Mouse (Mus musculus) limb, embryonic 13.5 days (tissue): ENCODE measurements around the gene Wdfy3. TPM values are rescaled to one million over a fixed set of nuclear protein-coding genes. Genes with fewer than 3 reads are reported as not detected.

ENCODE experiments used
- ATAC-seq: fragments of 200-750 bp; cut with Nextera tagmentation; 2 replicates; pipeline ENCODE4 v1.8.0; 2017; ENCODE audit warnings: low read depth, moderate number of reproducible peaks, moderate TSS enrichment; ENCODE audit not compliant: low FRiP score
- H3K27ac ChIP-seq: fragments of 300-500 bp; sonication (generic); 2 replicates; pipeline ENCODE4 v1.5.1; 2015; ENCODE audit warnings: inconsistent platforms, mild to moderate bottlenecking, moderate library complexity
- H3K27me3 ChIP-seq: fragments of 300-500 bp; sonication (generic); 2 replicates; pipeline ENCODE4 v1.6.1; 2015; ENCODE audit warnings: mild to moderate bottlenecking, inconsistent platforms
- H3K36me3 ChIP-seq: fragments of 300-500 bp; sonication (generic); 2 replicates; pipeline ENCODE4 v1.6.1; 2015; ENCODE audit warnings: inconsistent platforms, mild to moderate bottlenecking, moderate library complexity
- H3K4me1 ChIP-seq: fragments of 300-500 bp; sonication (generic); 2 replicates; pipeline ENCODE4 v1.6.1; 2015; ENCODE audit warnings: inconsistent platforms
- H3K4me2 ChIP-seq: fragments of 300-500 bp; sonication (generic); replicated peaks from 2 replicates; pipeline ENCODE4 v1.6.1; 2015; ENCODE audit warnings: inconsistent platforms, mild to moderate bottlenecking, moderate library complexity
- H3K4me3 ChIP-seq: fragments of 300-500 bp; sonication (generic); 2 replicates; pipeline ENCODE4 v1.5.1; 2015; ENCODE audit warnings: moderate library complexity, mild to moderate bottlenecking, inconsistent platforms
- H3K9ac ChIP-seq: fragments of 300-500 bp; sonication (generic); 2 replicates; pipeline ENCODE4 v1.6.1; 2015; ENCODE audit warnings: mild to moderate bottlenecking, inconsistent platforms
- H3K9me3 ChIP-seq: fragments of 300-500 bp; sonication (generic); 2 replicates; pipeline ENCODE4 v1.6.1; 2016; ENCODE audit warnings: inconsistent platforms
- WGBS: fragments of 180-500 bp; shearing (Covaris S2); methylation state at CpG from one replicate; pipeline ENCODE4 v1.1.7; 2015; 5-methylcytosine and 5-hydroxymethylcytosine counted together
- polyA plus RNA-seq: library from polyadenylated mRNA; unstranded; fragments of >200 nt; fragmentation: Nextera tagmentation; extraction: Ambion mirVana; gene quantifications from 2 replicates; pipeline ENCODE4 v1.2.1, GENCODE M21; 2015

The Wdfy3 gene
- polyA plus RNA-seq, 1 experiment from 2014 or later, result 18.6 TPM

GRCm38 (mm10) chr5:101893820-101894515 is 175.8 kb downstream of the Wdfy3 start:
- H3K9ac ChIP-seq, result no peak overlapping the region
- H3K9me3 ChIP-seq, result no peaks in the 10 kb centered on the region
- 78% methylated on average over 13 of the region's 13 CpGs for WGBS
- no peak overlapping the region for H3K4me3 ChIP-seq
- H3K27me3 ChIP-seq, result no peaks in the 10 kb centered on the region
- peaks cover 89% of the 10 kb centered on the region for H3K36me3 ChIP-seq
- no peak overlapping the region for H3K27ac ChIP-seq
- H3K4me1 ChIP-seq, result no peaks in the 10 kb centered on the region
- no peak for ATAC-seq
- no peak overlapping the region for H3K4me2 ChIP-seq

- peaks cover 95% of the 10 kb centered on the region for H3K36me3 ChIP-seq
- WGBS, result 94% methylated on average over 6 of the region's 6 CpGs
Measured at GRCm38 (mm10) chr5:101891694-101892416, 177.9 kb downstream of the Wdfy3 start.

GRCm38 (mm10) chr5:101887989-101888388 is 181.7 kb downstream of the Wdfy3 start:
- Histone ChIP-seq H3K27me3 (no peaks in the 10 kb centered on the region), H3K27ac (no peak overlapping the region), H3K4me1 (no peaks in the 10 kb centered on the region), H3K9me3 (no peaks in the 10 kb centered on the region), H3K4me3 (no peak overlapping the region), H3K9ac (no peak overlapping the region), H3K36me3 (peaks cover 92% of the 10 kb centered on the region), H3K4me2 (no peak overlapping the region)
- 95% methylated on average over 19 of the region's 19 CpGs for WGBS
- no peak for ATAC-seq

More at GRCm38 (mm10) chr5:101891694-101892416, 177.9 kb downstream of the Wdfy3 start:
- H3K4me1 ChIP-seq, result no peaks in the 10 kb centered on the region
- H3K27me3 ChIP-seq, result no peaks in the 10 kb centered on the region
- H3K9ac ChIP-seq, result no peak overlapping the region
- ATAC-seq, result no peak
- H3K4me3 ChIP-seq, result no peak overlapping the region
- no peaks in the 10 kb centered on the region for H3K9me3 ChIP-seq
- H3K4me2 ChIP-seq, result no peak overlapping the region
- no peak overlapping the region for H3K27ac ChIP-seq

GRCm38 (mm10) chr5:101885039-101885438 is 184.7 kb downstream of the Wdfy3 start:
- Histone ChIP-seq H3K4me2 (no peak overlapping the region), H3K4me3 (no peak overlapping the region), H3K9me3 (no peaks in the 10 kb centered on the region), H3K27me3 (no peaks in the 10 kb centered on the region), H3K4me1 (no peaks in the 10 kb centered on the region), H3K36me3 (peaks cover 93% of the 10 kb centered on the region), H3K27ac (no peak overlapping the region), H3K9ac (no peak overlapping the region)
- WGBS, result 89% methylated on average over 12 of the region's 12 CpGs
- no peak for ATAC-seq

GRCm38 (mm10) chr5:101882191-101882590 is 187.5 kb downstream of the Wdfy3 start:
- no peaks in the 10 kb centered on the region for H3K9me3 ChIP-seq
- no peaks in the 10 kb centered on the region for H3K4me1 ChIP-seq
- H3K36me3 ChIP-seq, result peaks cover 91% of the 10 kb centered on the region
- H3K4me2 ChIP-seq, result no peak overlapping the region
- no peak overlapping the region for H3K9ac ChIP-seq
- no peak overlapping the region for H3K27ac ChIP-seq
- H3K27me3 ChIP-seq, result no peaks in the 10 kb centered on the region
- no peak for ATAC-seq
- H3K4me3 ChIP-seq, result no peak overlapping the region
- whole genome bisulfite sequencing, result 92% methylated on average over 15 of the region's 15 CpGs

- no peaks in the 10 kb centered on the region for H3K27me3 ChIP-seq
- no peak overlapping the region for H3K4me2 ChIP-seq
- H3K27ac ChIP-seq, result no peak overlapping the region
- H3K4me1 ChIP-seq, result no peaks in the 10 kb centered on the region
- no peak for ATAC-seq
- no peak overlapping the region for H3K4me3 ChIP-seq
- no peaks in the 10 kb centered on the region for H3K9me3 ChIP-seq
- 88% methylated on average over 4 of the region's 4 CpGs for WGBS
- no peak overlapping the region for H3K9ac ChIP-seq
- peaks cover 91% of the 10 kb centered on the region for H3K36me3 ChIP-seq
Measured at GRCm38 (mm10) chr5:101879914-101880313, 189.8 kb downstream of the Wdfy3 start.

- Histone ChIP-seq H3K27me3 (no peaks in the 10 kb centered on the region), H3K9ac (no peak overlapping the region), H3K4me2 (no peak overlapping the region), H3K4me3 (no peak overlapping the region), H3K36me3 (peaks cover 89% of the 10 kb centered on the region), H3K4me1 (no peaks in the 10 kb centered on the region), H3K27ac (no peak overlapping the region), H3K9me3 (no peaks in the 10 kb centered on the region)
- ATAC-seq, result no peak
- 83% methylated on average over 9 of the region's 9 CpGs for WGBS
Measured at GRCm38 (mm10) chr5:101878403-101878802, 191.3 kb downstream of the Wdfy3 start.

- H3K4me3 ChIP-seq, result no peak overlapping the region
- H3K9ac ChIP-seq, result no peak overlapping the region
- no peak overlapping the region for H3K27ac ChIP-seq
- H3K4me2 ChIP-seq, result no peak overlapping the region
- 85% methylated on average over 4 of the region's 4 CpGs for WGBS
- no peaks in the 10 kb centered on the region for H3K4me1 ChIP-seq
- H3K27me3 ChIP-seq, result no peaks in the 10 kb centered on the region
- no peak for ATAC-seq
- no peaks in the 10 kb centered on the region for H3K9me3 ChIP-seq
- H3K36me3 ChIP-seq, result peaks cover 90% of the 10 kb centered on the region
Measured at GRCm38 (mm10) chr5:101876185-101876584, 193.5 kb downstream of the Wdfy3 start.

GRCm38 (mm10) chr5:101866722-101867121 is 203.0 kb downstream of the Wdfy3 start:
- Histone ChIP-seq H3K9ac (no peak overlapping the region), H3K36me3 (peaks cover 93% of the 10 kb centered on the region), H3K4me1 (no peaks in the 10 kb centered on the region), H3K27ac (no peak overlapping the region), H3K4me2 (no peak overlapping the region), H3K9me3 (no peaks in the 10 kb centered on the region), H3K27me3 (no peaks in the 10 kb centered on the region), H3K4me3 (no peak overlapping the region)
- no peak for ATAC-seq
- 84% methylated on average over 2 of the region's 2 CpGs for WGBS

- no peaks in the 10 kb centered on the region for H3K27me3 ChIP-seq
- 95% methylated on average over 6 of the region's 6 CpGs for WGBS
- H3K36me3 ChIP-seq, result peaks cover 90% of the 10 kb centered on the region
- H3K9me3 ChIP-seq, result no peaks in the 10 kb centered on the region
- H3K27ac ChIP-seq, result no peak overlapping the region
- H3K4me2 ChIP-seq, result no peak overlapping the region
- no peak for ATAC-seq
- no peak overlapping the region for H3K4me3 ChIP-seq
- H3K4me1 ChIP-seq, result no peaks in the 10 kb centered on the region
- no peak overlapping the region for H3K9ac ChIP-seq
Measured at GRCm38 (mm10) chr5:101863946-101864345, 205.8 kb downstream of the Wdfy3 start.

- Histone ChIP-seq H3K4me3 (no peak overlapping the region), H3K4me2 (no peak overlapping the region), H3K9ac (no peak overlapping the region), H3K4me1 (no peaks in the 10 kb centered on the region), H3K27ac (no peak overlapping the region), H3K36me3 (peaks cover 89% of the 10 kb centered on the region), H3K27me3 (no peaks in the 10 kb centered on the region), H3K9me3 (no peaks in the 10 kb centered on the region)
- no peak for ATAC-seq
- WGBS, result 86% methylated on average over 8 of the region's 8 CpGs
Measured at GRCm38 (mm10) chr5:101862651-101863050, 207.1 kb downstream of the Wdfy3 start.

- no peak overlapping the region for H3K4me3 ChIP-seq
- H3K27ac ChIP-seq, result no peak overlapping the region
- no peaks in the 10 kb centered on the region for H3K27me3 ChIP-seq
- no peak for ATAC-seq
- no peak overlapping the region for H3K4me2 ChIP-seq
- WGBS, result 90% methylated on average over 18 of the region's 18 CpGs
- no peaks in the 10 kb centered on the region for H3K9me3 ChIP-seq
- no peak overlapping the region for H3K9ac ChIP-seq
- peaks cover 91% of the 10 kb centered on the region for H3K36me3 ChIP-seq
- H3K4me1 ChIP-seq, result no peaks in the 10 kb centered on the region
Measured at GRCm38 (mm10) chr5:101861786-101862571, 207.7 kb downstream of the Wdfy3 start.
